Mouse (Mus musculus) intestine, postnatal 0 days (tissue): Measurements from ENCODE around the gene Ltbr. TPM values are rescaled to one million over a fixed set of nuclear protein-coding genes. Genes with fewer than 3 reads are reported as not detected.
"Not testable (repeated sequence)": the region's sequence is repeated elsewhere in the genome, so short reads cannot be mapped to it uniquely, and the experiment has no call there.

ENCODE experiments used
- ATAC-seq: fragments of 200-750 bp; cut with Nextera tagmentation; 2 replicates; pipeline ENCODE4 v1.8.0; 2017; ENCODE audit warnings: mild to moderate bottlenecking, moderate TSS enrichment, moderate library complexity
- H3K27ac ChIP-seq: fragments of 300-500 bp; sonication (generic); 2 replicates; pipeline ENCODE4 v1.5.1; 2014; ENCODE audit warnings: mild to moderate bottlenecking, low read depth, low read length, moderate library complexity
- H3K27me3 ChIP-seq: fragments of 300-500 bp; sonication (generic); replicated peaks from 2 replicates; pipeline ENCODE4 v1.6.1; 2014; ENCODE audit warnings: low read length, mixed read lengths; ENCODE audit not compliant: control insufficient read depth, insufficient read depth
- H3K36me3 ChIP-seq: fragments of 300-500 bp; sonication (generic); 2 replicates; pipeline ENCODE4 v1.6.1; 2014; ENCODE audit warnings: mild to moderate bottlenecking, moderate library complexity; ENCODE audit not compliant: control insufficient read depth, insufficient read depth
- H3K4me1 ChIP-seq: fragments of 300-500 bp; sonication (generic); replicated peaks from 2 replicates; pipeline ENCODE4 v1.6.1; 2014; ENCODE audit warnings: antibody characterized with exemption, low read length, mixed read lengths; ENCODE audit not compliant: control insufficient read depth, insufficient read depth
- H3K4me2 ChIP-seq: fragments of 300-500 bp; sonication (generic); replicated peaks from 2 replicates; pipeline ENCODE4 v1.6.1; 2014; ENCODE audit warnings: low read depth, mild to moderate bottlenecking, moderate library complexity
- H3K4me3 ChIP-seq: fragments of 300-500 bp; sonication (generic); 2 replicates; pipeline ENCODE4 v1.5.1; 2014; ENCODE audit warnings: low read depth, low read length
- H3K9ac ChIP-seq: fragments of 300-500 bp; sonication (generic); 2 replicates; pipeline ENCODE4 v1.6.1; 2014; ENCODE audit warnings: mild to moderate bottlenecking, low read depth, low read length
- H3K9me3 ChIP-seq: fragments of 300-500 bp; sonication (generic); 2 replicates; pipeline ENCODE4 v1.6.1; 2016; ENCODE audit warnings: mixed run types; ENCODE audit not compliant: control insufficient read depth
- CTCF ChIP-seq: sonication (generic); IDR thresholded peaks from 2 replicates; pipeline ENCODE4 v1.5.1; 2016; ENCODE audit warnings: low read depth, mild to moderate bottlenecking, control low read depth, antibody characterized with exemption, moderate library complexity
- WGBS: fragments of 180-500 bp; shearing (Covaris S2); extraction: QIAGEN DNeasy Blood & Tissue Kit; methylation state at CpG from one replicate; pipeline ENCODE4 v1.1.7; 2014; 5-methylcytosine and 5-hydroxymethylcytosine counted together
- polyA plus RNA-seq: library from polyadenylated mRNA; unstranded; fragments of >200 nt; fragmentation: Nextera tagmentation; extraction: Ambion mirVana; gene quantifications from 2 replicates; pipeline ENCODE4 v1.2.1, GENCODE M21; 2015

Ltbr gene
- polyA plus RNA-seq, 1 experiment from 2014 or later, result 104 TPM

DNA sequence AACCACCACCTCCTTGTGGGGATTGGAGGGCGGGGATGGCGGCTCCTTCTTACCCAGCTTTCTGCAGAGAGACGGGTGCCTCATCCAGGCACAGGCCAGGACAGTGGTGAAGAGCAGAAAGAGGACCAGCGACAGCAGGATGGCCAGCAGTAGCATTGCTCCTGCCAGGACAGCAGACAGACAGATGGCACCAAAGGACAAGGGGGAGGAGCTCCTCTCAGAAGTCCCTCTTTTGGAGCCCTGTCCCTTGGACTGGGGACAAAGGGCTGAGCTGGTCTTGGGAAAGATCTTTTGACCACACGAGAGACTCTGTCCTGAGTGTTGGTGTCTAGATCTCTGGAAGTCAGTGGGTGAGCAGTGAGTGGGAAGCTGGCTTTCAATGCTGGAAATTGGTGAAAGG lies 4.3 kb downstream of the Ltbr start:
- Histone ChIP-seq H3K9ac (no peak overlapping the region), H3K27me3 (no peaks in the 10 kb centered on the region), H3K36me3 (peaks cover 53% of the 10 kb centered on the region), H3K4me1 (peaks cover 17% of the 10 kb centered on the region), H3K4me2 (no peak overlapping the region), H3K4me3 (no peak overlapping the region), H3K9me3 (no peaks in the 10 kb centered on the region), H3K27ac (no peak overlapping the region)
- TF ChIP-seq CTCF, result no peak
- 67% methylated on average over 5 of the region's 5 CpGs for WGBS
- ATAC-seq, result no peak

DNA sequence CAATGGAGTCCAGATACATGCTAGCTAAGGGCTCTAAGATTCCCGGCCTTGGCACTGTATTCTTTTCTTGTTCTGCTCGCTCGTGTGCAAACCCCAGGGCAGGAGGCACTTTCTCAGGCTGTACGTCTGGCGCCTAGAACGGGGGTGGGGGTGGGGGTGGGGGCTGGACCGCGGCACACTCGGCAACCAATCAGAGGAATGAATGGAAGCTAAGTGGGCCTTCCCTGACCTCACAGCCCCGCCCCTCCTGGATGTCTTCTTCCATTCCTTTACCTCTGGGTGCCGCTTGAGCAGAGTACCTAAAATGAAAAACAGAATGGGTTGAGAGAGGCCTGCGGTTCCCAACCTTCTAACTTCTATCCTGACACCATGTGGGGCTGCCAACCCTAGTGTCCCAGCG lies 4.8 kb downstream of the Ltbr start:
- no peak overlapping the region for H3K4me2 ChIP-seq
- 39% methylated on average over 13 of the region's 13 CpGs for WGBS
- H3K27me3 ChIP-seq, result no peaks in the 10 kb centered on the region
- no peak overlapping the region for H3K9ac ChIP-seq
- H3K4me1 ChIP-seq, result peaks cover 13% of the 10 kb centered on the region
- H3K27ac ChIP-seq, result no peak overlapping the region
- no peak for TF ChIP-seq CTCF
- H3K9me3 ChIP-seq, result no peaks in the 10 kb centered on the region
- ATAC-seq, result no peak
- H3K4me3 ChIP-seq, result no peak overlapping the region
- H3K36me3 ChIP-seq, result peaks cover 53% of the 10 kb centered on the region

DNA sequence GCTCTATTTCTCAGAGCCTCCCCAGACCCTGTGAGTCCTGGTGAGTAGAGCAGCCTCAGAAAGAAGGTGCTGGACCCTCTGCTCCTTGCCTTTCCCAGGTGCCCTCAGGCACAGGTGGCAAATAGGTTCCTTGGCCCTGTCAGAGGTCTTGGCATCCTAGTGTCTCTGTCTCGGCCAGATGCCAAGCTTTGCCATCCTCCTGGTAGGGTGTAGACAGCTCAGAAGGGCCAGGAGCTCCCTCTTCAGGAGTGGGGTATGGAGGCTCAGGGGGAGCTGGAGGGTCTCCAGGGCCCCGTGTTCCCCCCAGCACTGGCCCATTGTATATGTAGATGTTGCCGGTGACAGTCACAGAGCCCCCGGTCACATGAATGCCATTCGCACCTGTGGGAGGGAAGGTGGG lies 6.6 kb downstream of the Ltbr start:
- Histone ChIP-seq H3K9me3 (no peaks in the 10 kb centered on the region), H3K27ac (no peak overlapping the region), H3K9ac (no peak overlapping the region), H3K36me3 (peaks cover 52% of the 10 kb centered on the region), H3K4me2 (no peak overlapping the region), H3K4me3 (no peak overlapping the region), H3K4me1 (peaks cover 5% of the 10 kb centered on the region), H3K27me3 (no peaks in the 10 kb centered on the region)
- no peak for TF ChIP-seq CTCF
- no peak; the same call in 1 of the 2 replicates for ATAC-seq
- WGBS, result 90% methylated on average over 5 of the region's 5 CpGs

DNA sequence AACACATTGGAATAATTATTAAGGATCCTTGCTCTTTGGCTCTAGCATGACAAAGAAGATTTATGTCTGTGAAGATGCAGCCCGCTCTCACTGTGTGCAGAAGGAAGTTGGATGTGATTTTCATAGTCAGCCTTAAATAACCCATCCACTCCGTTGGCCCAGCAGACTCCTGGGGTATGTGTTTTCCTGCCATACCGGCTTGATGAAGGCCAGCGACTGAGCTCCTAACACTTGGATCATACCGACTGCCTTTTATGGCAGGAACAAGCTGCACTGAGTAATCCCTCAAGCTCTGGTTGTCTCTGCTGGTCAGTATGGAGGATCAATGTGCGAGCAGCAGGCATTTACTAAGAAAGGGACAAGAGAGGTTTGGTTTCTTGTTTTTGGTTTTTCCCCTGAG lies 8.2 kb downstream of the Ltbr start:
- 74% methylated on average over 6 of the region's 6 CpGs for WGBS
- H3K36me3 ChIP-seq, result peaks cover 36% of the 10 kb centered on the region
- H3K9ac ChIP-seq, result no peak overlapping the region
- no peaks in the 10 kb centered on the region for H3K4me1 ChIP-seq
- no peak for TF ChIP-seq CTCF
- H3K4me3 ChIP-seq, result no peak overlapping the region
- H3K4me2 ChIP-seq, result no peak overlapping the region
- H3K27me3 ChIP-seq, result no peaks in the 10 kb centered on the region
- no peaks in the 10 kb centered on the region for H3K9me3 ChIP-seq
- no peak for ATAC-seq
- no peak overlapping the region for H3K27ac ChIP-seq

DNA sequence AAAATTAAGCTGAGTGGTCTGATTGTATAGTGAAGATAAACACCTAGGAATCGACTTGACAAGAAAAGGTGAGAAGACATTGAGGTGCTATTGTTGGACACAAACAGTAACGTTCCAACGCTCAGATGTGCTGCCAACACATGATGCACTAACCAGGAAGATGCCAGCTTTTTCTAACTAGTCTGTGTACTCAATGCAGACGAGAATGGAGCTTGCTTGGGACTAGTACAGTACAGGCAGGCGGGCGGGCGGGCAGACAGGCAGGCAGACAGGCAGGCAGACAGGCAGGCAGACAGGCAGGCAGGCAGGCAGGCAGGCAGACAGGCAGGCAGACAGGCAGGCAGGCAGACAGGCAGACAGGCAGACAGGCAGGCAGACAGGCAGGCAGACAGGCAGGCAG lies 9.3 kb downstream of the Ltbr start:
- H3K36me3 ChIP-seq, result peaks cover 28% of the 10 kb centered on the region
- H3K4me1 ChIP-seq, H3K9ac ChIP-seq, H3K27me3 ChIP-seq, H3K4me3 ChIP-seq, ATAC-seq, H3K4me2 ChIP-seq, H3K9me3 ChIP-seq, H3K27ac ChIP-seq: not testable (repeated sequence)
- WGBS, result 89% methylated on average over 7 of the region's 7 CpGs

DNA sequence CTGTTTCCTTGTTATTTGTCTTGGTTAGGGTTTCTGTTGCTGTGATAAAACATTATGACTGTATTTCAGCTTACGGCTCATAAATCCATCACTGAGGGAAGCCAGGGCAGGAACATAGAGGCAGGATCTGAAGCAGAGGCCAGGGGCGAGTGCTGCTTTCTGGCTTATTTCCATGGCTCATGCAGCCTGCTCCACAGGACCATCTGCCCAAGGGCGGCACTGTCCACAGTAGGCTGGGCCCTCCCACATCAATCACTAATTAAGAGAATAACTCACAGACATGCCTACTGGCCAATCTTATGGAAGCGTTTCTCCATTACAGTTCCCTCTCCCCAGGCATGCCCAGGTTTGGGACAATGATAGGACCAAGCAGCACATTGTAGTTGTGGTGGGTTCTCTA lies 10.4 kb downstream of the Ltbr start:
- no peak overlapping the region for H3K4me2 ChIP-seq
- no peak overlapping the region for H3K9ac ChIP-seq
- 76% methylated on average over 4 of the region's 4 CpGs for WGBS
- no peak for TF ChIP-seq CTCF
- no peaks in the 10 kb centered on the region for H3K27me3 ChIP-seq
- ATAC-seq, result no peak
- H3K36me3 ChIP-seq, result peaks cover 23% of the 10 kb centered on the region
- H3K9me3 ChIP-seq, result no peaks in the 10 kb centered on the region
- no peaks in the 10 kb centered on the region for H3K4me1 ChIP-seq
- H3K27ac ChIP-seq, result no peak overlapping the region
- no peak overlapping the region for H3K4me3 ChIP-seq
